Mouse (Mus musculus) intestine, embryonic 14.5 days (tissue): ENCODE measurements around the gene Arhgap25. TPM values are rescaled to one million over a fixed set of nuclear protein-coding genes. Genes with fewer than 3 reads are reported as not detected.

Experiments
- polyA plus RNA-seq: library from polyadenylated mRNA; unstranded; fragments of >200 nt; fragmentation: Nextera tagmentation; extraction: Ambion mirVana; gene quantifications from 2 replicates; pipeline ENCODE4 v1.2.1, GENCODE M21; 2014

The Arhgap25 gene
- polyA plus RNA-seq, 1 experiment from 2014 or later: 2.7 TPM

Other genes with a start within 250 kb of the Arhgap25 start
- gene Antxr1, start 197.4 kb downstream of the Arhgap25 start, polyA plus RNA-seq: 8.5 and 9.2 TPM in 2 replicates
- 0.34 and 0.66 TPM in 2 replicates for gene Gkn1, start 182.3 kb downstream of the Arhgap25 start, polyA plus RNA-seq
- 1.6 TPM in 1 of 2 replicates, not detected in the other for gene Gkn2, start 159.9 kb downstream of the Arhgap25 start, polyA plus RNA-seq
- gene Gkn3, start 144.3 kb downstream of the Arhgap25 start, polyA plus RNA-seq: 0.65 and 1.2 TPM in 2 replicates
- gene Bmp10, start 104.3 kb downstream of the Arhgap25 start, polyA plus RNA-seq: not detected in 2 replicates
- 2.1 and 2.5 TPM in 2 replicates for gene Prokr1, start 57.5 kb upstream of the Arhgap25 start, polyA plus RNA-seq
- 15.0 TPM in 2 replicates for gene Aplf, start 138.9 kb upstream of the Arhgap25 start, polyA plus RNA-seq
- 0.59 and 1.4 TPM in 2 replicates for gene Efcc1, start 197.6 kb upstream of the Arhgap25 start, polyA plus RNA-seq
- gene Gp9, start 244.8 kb upstream of the Arhgap25 start, polyA plus RNA-seq: 1.1 and 3.3 TPM in 2 replicates